Mouse (Mus musculus) Patski (cell line): ENCODE measurements at regions not wholly inside any gene's neighbourhood (a gene's known extent, or its start where the extent isn't known, plus 50 kb on each side); places are given as distances from the start of the nearest gene placed in this dataset.
"Not testable (repeated sequence)": the region's sequence is repeated elsewhere in the genome, so short reads cannot be mapped to it uniquely, and the experiment has no call there.

Source experiments
- ATAC-seq: fragments of 100-300 bp; one replicate; pipeline ENCODE4 v1.8.0; 2021
- CTCF ChIA-PET: fragments of 350-600 bp; sonication (Branson Sonifier 250); formaldehyde crosslinking; loops from one replicate; lab custom pipeline; 2022; ENCODE audit warnings: inconsistent platforms; lab: Charles Lee
- POLR2A ChIA-PET: fragments of 350-600 bp; sonication (Branson Sonifier 250); formaldehyde crosslinking; loops from one replicate; lab custom pipeline; 2022; ENCODE audit warnings: antibody characterized with exemption, inconsistent platforms; lab: Charles Lee
- DNase-seq: peaks from one replicate; pipeline ENCODE4 v3.0.0-alpha.2; 2011; ENCODE audit warnings: low read depth, low spot score
- H3K27me3 ChIP-seq: fragments of 371-371 bp; one replicate; pipeline ENCODE4 v1.5.1; 2021
- CTCF ChIP-seq: fragments of 100-300 bp; IDR thresholded peaks from one replicate; pipeline ENCODE4 v1.5.1; 2021
- in situ Hi-C: fragments of 300-500 bp; cut with MboI; formaldehyde crosslinking; loops from 3 replicates; pipeline ENCODE4 v1.11.1; 2018; ENCODE audit warnings: low pct_unique_long_range_greater_than_20kb, mixed read lengths

DNA sequence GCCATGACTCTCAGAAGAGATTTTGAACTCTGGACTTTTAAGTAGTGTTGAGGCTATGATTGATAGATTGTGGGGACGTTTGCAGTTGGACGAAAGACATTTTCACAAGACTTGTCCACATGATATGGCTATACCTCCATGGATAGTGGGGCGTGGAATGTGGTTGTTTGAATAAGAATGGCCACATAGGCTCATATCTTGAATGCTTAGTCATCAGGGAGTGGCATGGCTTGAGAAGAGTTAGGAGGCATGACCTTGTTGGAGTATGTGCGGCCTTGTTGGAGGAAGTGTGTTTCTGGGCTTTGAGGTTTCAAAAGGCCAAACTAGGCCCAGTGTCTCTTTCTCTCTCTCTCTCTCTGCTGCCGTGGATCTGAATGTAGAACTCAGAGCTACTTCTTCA is 204.7 kb upstream of the Pclo start:
- ChIA-PET POLR2A (no interaction called here), CTCF (no interaction called here)
- TF ChIP-seq CTCF: no peak
- no peak for DNase-seq
- in situ Hi-C loops: no loop called here
- peaks cover 5% of the 10 kb centered on the region for H3K27me3 ChIP-seq
- no peak for ATAC-seq

DNA sequence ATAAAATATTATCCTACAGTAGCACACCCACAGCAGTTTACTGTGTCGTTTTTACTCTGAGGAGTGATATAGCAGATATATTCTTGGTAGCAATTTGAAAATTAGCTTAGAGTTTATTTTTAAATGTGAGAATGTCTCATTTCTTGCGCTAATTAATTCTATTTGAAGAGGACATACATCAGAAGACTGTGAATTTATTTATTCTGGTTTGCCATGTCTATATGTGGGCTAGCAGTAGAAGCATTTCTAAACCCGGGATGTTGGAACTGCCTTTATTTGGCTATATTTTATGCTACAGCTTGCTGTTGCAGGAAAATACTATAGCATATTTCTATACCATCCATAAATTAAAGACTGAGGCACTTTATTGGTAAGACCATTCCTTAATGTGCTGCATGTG is 203.0 kb upstream of the Pclo start:
- no peak for TF ChIP-seq CTCF
- in situ Hi-C loops: no loop called here
- ChIA-PET CTCF (no interaction called here), POLR2A (no interaction called here)
- no peak for ATAC-seq
- H3K27me3 ChIP-seq: peaks cover 5% of the 10 kb centered on the region
- no peak for DNase-seq

DNA sequence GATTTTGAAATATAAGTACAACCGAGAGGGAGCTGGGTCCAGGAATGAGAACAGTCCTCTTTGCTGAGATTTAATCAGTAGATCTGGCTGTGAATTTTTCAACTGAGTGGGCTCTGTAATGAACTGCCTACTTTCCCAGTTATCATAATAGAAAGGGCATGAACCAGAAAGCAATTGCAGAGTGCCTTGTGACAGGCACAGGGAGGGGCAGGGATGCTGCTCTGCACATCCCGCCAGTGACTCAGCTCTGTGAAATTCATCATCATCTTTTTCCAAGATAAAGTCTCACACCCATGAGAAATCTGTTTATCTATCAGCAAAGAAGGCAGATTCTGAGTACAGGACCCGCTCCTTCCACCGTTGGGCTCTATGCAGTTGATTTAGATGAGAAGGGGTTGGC is 194.5 kb upstream of the Pclo start:
- peaks cover 9% of the 10 kb centered on the region for H3K27me3 ChIP-seq
- POLR2A ChIA-PET: no interaction called here
- DNase-seq: no peak
- no peak for TF ChIP-seq CTCF
- in situ Hi-C loops: no loop called here
- no peak for ATAC-seq
- CTCF ChIA-PET: no interaction called here

DNA sequence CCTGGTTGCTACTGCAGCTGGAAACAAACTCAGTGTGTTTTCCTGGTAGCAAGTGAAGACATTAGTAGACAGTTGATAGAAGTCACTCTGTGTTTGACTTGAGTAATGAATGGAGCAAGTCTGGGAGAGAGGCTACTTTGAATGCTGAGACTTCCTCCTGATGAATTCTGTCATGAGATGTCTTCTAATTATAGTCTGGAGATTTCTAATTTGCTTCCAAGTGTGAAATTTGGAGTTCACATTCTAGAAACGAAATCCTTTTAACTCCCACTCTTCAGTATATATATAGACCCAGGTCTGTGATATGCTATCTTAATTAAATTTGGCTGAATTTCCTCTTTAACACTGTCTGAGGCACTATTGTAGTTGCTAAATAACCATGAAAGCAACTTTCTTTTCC is 192.7 kb upstream of the Pclo start:
- H3K27me3 ChIP-seq: peaks cover 9% of the 10 kb centered on the region
- no peak for TF ChIP-seq CTCF
- in situ Hi-C loops: no loop called here
- POLR2A ChIA-PET: no interaction called here
- CTCF ChIA-PET: no interaction called here
- ATAC-seq: no peak
- DNase-seq: no peak

DNA sequence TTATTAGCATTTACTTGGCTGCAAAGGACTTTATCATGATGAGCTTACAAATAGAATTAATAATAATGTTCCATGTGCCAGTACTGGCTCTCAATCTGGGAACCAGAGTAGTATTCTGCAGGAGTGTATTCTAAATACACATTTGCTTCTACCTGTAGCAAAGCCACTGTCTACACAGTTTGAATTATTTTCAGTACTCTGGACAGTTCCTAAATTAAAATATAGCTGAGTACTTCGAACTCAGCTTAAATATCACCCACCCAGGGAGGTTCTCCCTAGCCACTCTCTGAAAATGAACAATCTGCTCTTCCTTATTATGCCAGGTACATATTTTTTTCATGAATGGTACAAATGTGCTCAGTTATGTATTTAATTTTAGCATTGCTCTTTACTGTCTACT is 154.3 kb upstream of the Pclo start:
- in situ Hi-C loops: no loop called here
- CTCF ChIA-PET: no interaction called here
- ATAC-seq (no peak), DNase-seq (no peak)
- POLR2A ChIA-PET: no interaction called here
- TF ChIP-seq CTCF: no peak
- peaks cover 8% of the 10 kb centered on the region for H3K27me3 ChIP-seq

- CTCF ChIA-PET: interaction anchor here (1.2 to 1.4 kb wide), 3 partner anchors 16 to 39 kb away, joined by 3 to 6 read pairs (median 5); no protein-coding TSS in a partner anchor
- ATAC-seq: no peak
Measured at GRCm38 (mm10) chr5:14389184-14389890, 125.4 kb upstream of the Pclo start.

GRCm38 (mm10) chr5:14391793-14392192 is 122.9 kb upstream of the Pclo start:
- no peak for TF ChIP-seq CTCF
- CTCF ChIA-PET: interaction anchor here (0.7 kb wide), 1 partner anchor 21 kb away, joined by 3 read pairs; no protein-coding TSS in a partner anchor
- in situ Hi-C loops: loop anchor here (10.0 kb wide), 1 partner anchor 413 kb away; no protein-coding TSS in a partner anchor
- peaks cover 10% of the 10 kb centered on the region for H3K27me3 ChIP-seq
- ATAC-seq (no peak), DNase-seq (no peak)
- POLR2A ChIA-PET: no interaction called here

More at GRCm38 (mm10) chr5:14389184-14389890, 125.4 kb upstream of the Pclo start:
- POLR2A ChIA-PET: no interaction called here
- peak; percentile 66 for TF ChIP-seq CTCF
- in situ Hi-C loops: no loop called here
- peaks cover 19% of the 10 kb centered on the region for H3K27me3 ChIP-seq
- DNase-seq: peak; percentile 10

DNA sequence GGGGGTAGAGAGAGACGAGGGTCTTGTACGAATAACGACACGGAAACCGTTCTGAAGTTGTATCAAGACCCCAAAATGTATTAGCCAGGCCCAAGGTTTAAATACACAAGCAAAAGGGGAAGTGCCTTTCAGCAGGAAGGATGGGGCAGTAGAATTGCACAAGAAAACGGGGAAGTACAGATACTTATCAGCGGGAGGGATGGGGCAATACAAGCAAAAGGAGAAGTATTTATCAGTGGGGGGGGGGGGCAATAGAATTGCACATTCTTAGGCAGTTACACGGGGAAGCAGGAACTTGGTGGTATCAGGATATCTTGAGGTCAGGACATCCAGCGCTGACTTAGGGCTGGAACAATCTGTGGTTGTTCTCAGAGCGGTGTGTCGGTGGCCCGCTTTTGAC is 111.3 kb upstream of the Pclo start:
- H3K27me3 ChIP-seq, DNase-seq, CTCF ChIA-PET, POLR2A ChIA-PET, ATAC-seq, in situ Hi-C loops: not testable (repeated sequence)

DNA sequence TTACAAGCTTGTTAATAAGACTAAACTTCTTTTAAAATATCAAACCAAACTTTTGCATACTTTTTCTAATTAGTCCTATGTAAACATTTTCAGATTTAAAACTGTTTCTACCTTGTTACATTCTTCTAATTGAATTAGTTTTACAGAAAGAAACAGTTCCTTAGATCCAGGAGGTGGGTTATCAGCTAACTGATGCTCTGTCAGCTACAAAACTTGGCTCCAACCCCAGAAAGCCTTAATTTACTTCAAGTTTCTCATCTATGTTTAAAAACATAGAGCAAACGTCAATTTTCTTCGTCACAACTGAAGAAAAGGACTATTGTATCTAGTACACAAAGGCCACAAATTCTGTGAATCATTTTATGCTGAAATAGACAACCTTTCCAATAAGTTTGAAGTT is 110.4 kb upstream of the Pclo start:
- POLR2A ChIA-PET: no interaction called here
- in situ Hi-C loops: no loop called here
- peaks cover 7% of the 10 kb centered on the region for H3K27me3 ChIP-seq
- TF ChIP-seq CTCF: no peak
- DNase-seq (no peak), ATAC-seq (no peak)
- CTCF ChIA-PET: no interaction called here

- peaks cover 3% of the 10 kb centered on the region for H3K27me3 ChIP-seq
- CTCF ChIA-PET: no interaction called here
- TF ChIP-seq CTCF: no peak
- POLR2A ChIA-PET: interaction anchor here (0.5 kb wide), 1 partner anchor 28 kb away, joined by 3 read pairs; no protein-coding TSS in a partner anchor
- DNase-seq: no peak
- in situ Hi-C loops: no loop called here
- ATAC-seq: no peak
Measured at GRCm38 (mm10) chr5:14415234-14415862, 99.4 kb upstream of the Pclo start.

GRCm38 (mm10) chr5:14453082-14453481 is 61.6 kb upstream of the Pclo start:
- no peak for DNase-seq
- TF ChIP-seq CTCF: no peak
- H3K27me3 ChIP-seq: no peaks in the 10 kb centered on the region
- ChIA-PET CTCF (no interaction called here), POLR2A (no interaction called here)
- no peak for ATAC-seq
- in situ Hi-C loops: no loop called here
